Mouse (Mus musculus) midbrain, embryonic 12.5 days (tissue): ENCODE results near the gene E130114P18Rik. TPM values are rescaled to one million over a fixed set of nuclear protein-coding genes. Genes with fewer than 3 reads are reported as not detected.

Source experiments
- ATAC-seq: fragments of 200-750 bp; cut with Nextera tagmentation; 2 replicates; pipeline ENCODE4 v1.8.0; 2017; ENCODE audit warnings: low read depth, moderate TSS enrichment, moderate library complexity; ENCODE audit not compliant: low FRiP score
- H3K27ac ChIP-seq: fragments of 300-500 bp; sonication (generic); replicated peaks from 2 replicates; pipeline ENCODE4 v1.5.1; 2016; ENCODE audit warnings: mild to moderate bottlenecking
- H3K27me3 ChIP-seq: fragments of 300-500 bp; sonication (generic); 2 replicates; pipeline ENCODE4 v1.6.1; 2016; ENCODE audit warnings: mild to moderate bottlenecking
- H3K36me3 ChIP-seq: fragments of 300-500 bp; sonication (generic); 2 replicates; pipeline ENCODE4 v1.6.1; 2016
- H3K4me1 ChIP-seq: fragments of 300-500 bp; sonication (generic); 2 replicates; pipeline ENCODE4 v1.6.1; 2016
- H3K4me2 ChIP-seq: fragments of 300-500 bp; sonication (generic); replicated peaks from 2 replicates; pipeline ENCODE4 v1.6.1; 2016; ENCODE audit warnings: mild to moderate bottlenecking, moderate library complexity
- H3K4me3 ChIP-seq: fragments of 300-500 bp; sonication (generic); 2 replicates; pipeline ENCODE4 v1.5.1; 2016; ENCODE audit warnings: mild to moderate bottlenecking
- H3K9ac ChIP-seq: fragments of 300-500 bp; sonication (generic); replicated peaks from 2 replicates; pipeline ENCODE4 v1.6.1; 2016; ENCODE audit warnings: mild to moderate bottlenecking, moderate library complexity
- H3K9me3 ChIP-seq: fragments of 300-500 bp; sonication (generic); 2 replicates; pipeline ENCODE4 v1.6.1; 2016; ENCODE audit warnings: mild to moderate bottlenecking
- WGBS: fragments of 180-500 bp; shearing (Covaris S2); methylation state at CpG from one replicate; pipeline ENCODE4 v1.1.7; 2016; 5-methylcytosine and 5-hydroxymethylcytosine counted together
- polyA plus RNA-seq: library from polyadenylated mRNA; unstranded; fragments of >200 nt; fragmentation: Nextera tagmentation; extraction: Ambion mirVana; gene quantifications from 2 replicates; pipeline ENCODE4 v1.2.1, GENCODE M21; 2016

E130114P18Rik gene
- polyA plus RNA-seq, 1 experiment from 2014 or later, result 11.5 TPM

DNA sequence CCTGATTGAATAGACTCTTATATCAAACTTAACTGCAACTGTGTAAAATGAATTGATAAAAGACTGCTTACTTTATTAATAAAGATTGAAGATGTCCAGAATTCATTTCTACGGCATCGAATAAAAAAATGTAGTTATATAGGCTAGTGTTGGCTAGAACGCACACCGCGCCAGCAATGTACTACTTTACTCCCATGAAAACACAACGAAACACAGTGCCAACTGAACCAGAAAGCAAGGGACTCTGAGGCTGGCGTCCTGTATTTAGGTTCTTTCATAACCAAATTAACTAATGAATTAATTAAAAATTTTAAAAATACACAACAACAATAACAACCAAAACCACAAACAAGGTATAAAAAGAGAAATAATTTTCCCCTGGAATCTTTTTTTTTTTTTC is 197.0 kb downstream of the E130114P18Rik start:
- peaks cover 22% of the 10 kb centered on the region for H3K4me1 ChIP-seq
- H3K36me3 ChIP-seq, result no peaks in the 10 kb centered on the region
- H3K27ac ChIP-seq, result no peak overlapping the region
- WGBS, result 75% methylated on average over 7 of the region's 7 CpGs
- no peak overlapping the region for H3K4me3 ChIP-seq
- ATAC-seq, result no peak
- 0 out of 2 replicates have a peak overlapping the region, but pooled peaks have one; percentile 32 for H3K4me2 ChIP-seq
- no peaks in the 10 kb centered on the region for H3K9me3 ChIP-seq
- peaks cover 5% of the 10 kb centered on the region; the same call in 1 of the 2 replicates for H3K27me3 ChIP-seq
- no peak overlapping the region for H3K9ac ChIP-seq

- Histone ChIP-seq H3K9ac (no peak overlapping the region), H3K4me1 (peaks cover 18% of the 10 kb centered on the region), H3K27me3 (peaks cover 5% of the 10 kb centered on the region), H3K36me3 (no peaks in the 10 kb centered on the region), H3K9me3 (no peaks in the 10 kb centered on the region), H3K4me2 (no peak overlapping the region), H3K27ac (no peak overlapping the region), H3K4me3 (no peak overlapping the region)
- 83% methylated on average over 9 of the region's 9 CpGs for WGBS
- no peak for ATAC-seq
Measured at GRCm38 (mm10) chr4:97578571-97579165, 199.2 kb downstream of the E130114P18Rik start.

- H3K4me1 ChIP-seq, result peaks cover 14% of the 10 kb centered on the region
- 72% methylated on average over 5 of the region's 5 CpGs for WGBS
- H3K9me3 ChIP-seq, result no peaks in the 10 kb centered on the region
- H3K27me3 ChIP-seq, result peaks cover 2% of the 10 kb centered on the region
- no peak for ATAC-seq
- no peak overlapping the region for H3K9ac ChIP-seq
- no peak overlapping the region for H3K27ac ChIP-seq
- H3K36me3 ChIP-seq, result no peaks in the 10 kb centered on the region
- H3K4me3 ChIP-seq, result no peak overlapping the region
- H3K4me2 ChIP-seq, result no peak overlapping the region
Measured at GRCm38 (mm10) chr4:97577431-97577830, 200.4 kb downstream of the E130114P18Rik start.

GRCm38 (mm10) chr4:97575447-97575846 is 202.4 kb downstream of the E130114P18Rik start:
- Histone ChIP-seq H3K4me1 (peaks cover 5% of the 10 kb centered on the region; the same call in 1 of the 2 replicates), H3K27me3 (no peaks in the 10 kb centered on the region; the same call in 1 of the 2 replicates), H3K27ac (no peak overlapping the region), H3K36me3 (no peaks in the 10 kb centered on the region), H3K9ac (no peak overlapping the region), H3K9me3 (no peaks in the 10 kb centered on the region), H3K4me2 (no peak overlapping the region), H3K4me3 (no peak overlapping the region)
- 32% methylated on average over 5 of the region's 5 CpGs for WGBS
- no peak for ATAC-seq

DNA sequence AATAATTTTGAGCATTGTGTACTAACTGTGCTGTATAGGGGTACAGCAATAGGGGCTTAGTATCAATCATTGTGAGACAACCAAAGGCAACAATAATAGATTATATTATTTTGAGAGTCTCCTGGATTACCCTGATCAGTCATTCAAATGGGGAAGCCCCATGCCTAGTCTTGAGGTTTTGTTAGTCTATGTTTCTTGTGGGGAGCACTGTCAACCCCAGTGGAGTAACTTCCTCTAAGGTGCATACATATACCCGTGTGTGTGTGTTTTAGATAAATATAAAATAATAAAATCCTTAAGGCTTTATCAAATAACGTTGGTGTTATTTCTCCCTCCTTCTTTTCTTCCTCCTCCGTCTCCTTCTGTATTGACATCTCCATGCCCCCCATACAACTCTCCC is 208.6 kb downstream of the E130114P18Rik start:
- Histone ChIP-seq H3K9ac (no peak overlapping the region), H3K27me3 (no peaks in the 10 kb centered on the region), H3K36me3 (no peaks in the 10 kb centered on the region), H3K27ac (no peak overlapping the region), H3K9me3 (no peaks in the 10 kb centered on the region), H3K4me3 (no peak overlapping the region), H3K4me1 (no peaks in the 10 kb centered on the region), H3K4me2 (no peak overlapping the region)
- no peak for ATAC-seq
- WGBS, result 80% methylated on average over 3 of the region's 3 CpGs

- H3K36me3 ChIP-seq, result no peaks in the 10 kb centered on the region
- no peaks in the 10 kb centered on the region for H3K4me1 ChIP-seq
- 31% methylated on average over 4 of the region's 4 CpGs for WGBS
- H3K9me3 ChIP-seq, result no peaks in the 10 kb centered on the region
- no peak for ATAC-seq
- no peak overlapping the region for H3K4me3 ChIP-seq
- no peak overlapping the region for H3K27ac ChIP-seq
- no peak overlapping the region for H3K4me2 ChIP-seq
- no peak overlapping the region for H3K9ac ChIP-seq
- no peaks in the 10 kb centered on the region for H3K27me3 ChIP-seq
Measured at GRCm38 (mm10) chr4:97564656-97565055, 213.2 kb downstream of the E130114P18Rik start.

DNA sequence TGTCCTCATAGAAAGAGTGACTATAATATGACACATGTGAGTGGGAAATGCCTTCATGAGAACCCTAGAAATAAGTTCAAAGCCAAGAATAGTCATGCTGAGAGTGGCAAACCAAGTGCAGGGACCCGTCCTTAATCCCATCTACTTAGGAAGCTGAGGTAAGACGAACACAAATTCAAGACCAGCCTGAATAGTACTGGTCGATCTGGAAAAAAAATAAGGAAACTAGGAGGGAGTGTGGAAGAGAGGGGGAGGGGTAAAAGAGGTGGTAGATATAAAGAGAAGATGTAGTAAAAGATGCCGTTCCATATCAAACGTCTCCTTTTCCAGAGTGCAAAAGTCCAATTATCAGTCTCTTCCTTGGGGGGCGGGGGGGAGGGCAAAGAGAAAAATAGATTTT is 213.7 kb downstream of the E130114P18Rik start:
- ATAC-seq, result no peak
- no peak overlapping the region for H3K4me3 ChIP-seq
- WGBS, result 77% methylated on average over 6 of the region's 6 CpGs

GRCm38 (mm10) chr4:97557585-97557984 is 220.3 kb downstream of the E130114P18Rik start:
- Histone ChIP-seq H3K9me3 (no peaks in the 10 kb centered on the region), H3K9ac (no peak overlapping the region)
- 62% methylated on average over 2 of the region's 2 CpGs for WGBS

More for the DNA sequence above, 213.7 kb downstream of the E130114P18Rik start:
- Histone ChIP-seq H3K4me1 (no peaks in the 10 kb centered on the region), H3K27me3 (no peaks in the 10 kb centered on the region), H3K36me3 (no peaks in the 10 kb centered on the region), H3K9ac (no peak overlapping the region), H3K4me2 (no peak overlapping the region), H3K9me3 (no peaks in the 10 kb centered on the region), H3K27ac (no peak overlapping the region)

DNA sequence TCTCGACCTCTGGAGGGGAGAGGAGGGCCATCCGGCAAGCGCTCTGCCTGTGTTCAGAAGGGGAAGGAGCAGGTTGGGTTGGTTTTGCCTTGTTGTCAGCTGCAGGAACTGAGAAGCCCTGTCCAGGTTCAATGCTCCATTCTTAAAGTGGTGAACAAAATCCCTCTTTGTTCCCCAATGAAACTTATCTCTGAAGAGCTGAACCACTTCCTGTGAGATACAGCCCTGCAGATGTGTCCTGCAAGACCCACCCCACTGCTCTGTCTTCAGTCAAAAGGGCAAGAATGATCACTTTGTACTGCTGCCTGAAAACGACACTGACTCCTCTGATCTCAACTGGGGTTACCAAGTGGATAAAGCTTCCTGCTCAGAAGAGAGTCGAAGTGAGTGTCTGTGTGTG is 233.9 kb downstream of the E130114P18Rik start:
- H3K27me3 ChIP-seq, result no peaks in the 10 kb centered on the region
- ATAC-seq, result no peak
- no peaks in the 10 kb centered on the region for H3K36me3 ChIP-seq
- 54% methylated on average over 5 of the region's 5 CpGs for WGBS
- H3K4me3 ChIP-seq, result no peak overlapping the region
- H3K27ac ChIP-seq, result no peak overlapping the region
- no peak overlapping the region for H3K9ac ChIP-seq
- H3K9me3 ChIP-seq, result peaks cover 3% of the 10 kb centered on the region; the same call in 1 of the 2 replicates
- no peak overlapping the region for H3K4me2 ChIP-seq
- no peaks in the 10 kb centered on the region for H3K4me1 ChIP-seq

More at GRCm38 (mm10) chr4:97557585-97557984, 220.3 kb downstream of the E130114P18Rik start:
- no peak overlapping the region for H3K27ac ChIP-seq
- H3K4me1 ChIP-seq, result no peaks in the 10 kb centered on the region
- H3K4me3 ChIP-seq, result no peak overlapping the region
- H3K4me2 ChIP-seq, result no peak overlapping the region
- no peaks in the 10 kb centered on the region for H3K27me3 ChIP-seq
- no peaks in the 10 kb centered on the region for H3K36me3 ChIP-seq
- ATAC-seq, result no peak

DNA sequence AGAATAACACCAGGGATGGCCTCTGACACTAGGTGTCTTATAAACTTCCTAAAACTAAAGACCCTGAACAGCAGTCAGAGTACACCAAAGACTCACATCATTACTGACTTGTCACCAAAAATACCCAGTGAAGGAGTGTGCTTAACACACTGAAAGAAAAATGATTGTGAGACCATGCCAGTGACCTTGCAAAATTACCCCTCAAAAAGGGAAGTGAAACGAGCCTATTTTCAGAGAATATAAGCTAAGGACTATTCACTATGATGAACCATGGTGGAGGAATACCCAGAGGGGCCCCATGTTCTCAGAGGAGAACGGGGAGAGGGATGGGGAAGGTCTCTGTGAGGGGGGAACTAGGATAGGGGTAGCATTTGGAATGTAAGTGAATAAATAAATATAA is 245.8 kb downstream of the E130114P18Rik start:
- Histone ChIP-seq H3K4me1 (no peaks in the 10 kb centered on the region), H3K4me3 (no peak overlapping the region), H3K9me3 (no peaks in the 10 kb centered on the region), H3K4me2 (no peak overlapping the region), H3K36me3 (no peaks in the 10 kb centered on the region), H3K27me3 (no peaks in the 10 kb centered on the region), H3K27ac (no peak overlapping the region), H3K9ac (no peak overlapping the region)
- ATAC-seq, result no peak
- WGBS, result 65% methylated on average over 2 of the region's 2 CpGs

DNA sequence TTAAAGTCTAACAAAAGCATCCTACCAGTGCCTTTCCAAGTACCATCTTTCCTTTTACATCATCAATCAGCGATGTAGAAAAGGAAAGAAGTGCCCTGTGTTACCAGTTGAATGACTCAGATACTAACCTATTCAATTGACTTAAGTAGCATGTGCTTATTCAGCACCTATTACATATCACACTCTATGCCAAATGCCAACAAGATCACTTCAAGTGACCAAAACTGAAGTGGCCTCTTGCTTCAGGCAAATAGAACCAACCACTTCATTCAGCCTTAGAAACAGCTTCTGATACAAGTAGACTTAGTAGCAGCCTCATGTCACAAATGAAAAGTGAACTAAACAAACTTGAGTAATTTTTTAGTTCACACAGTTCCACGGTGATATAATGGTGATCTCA is 249.4 kb downstream of the E130114P18Rik start:
- H3K4me1 ChIP-seq, result no peaks in the 10 kb centered on the region
- no peaks in the 10 kb centered on the region for H3K36me3 ChIP-seq
- no peak overlapping the region for H3K4me2 ChIP-seq
- H3K9ac ChIP-seq, result no peak overlapping the region
- no peak for ATAC-seq
- H3K4me3 ChIP-seq, result no peak overlapping the region
- no peaks in the 10 kb centered on the region for H3K27me3 ChIP-seq
- no peak overlapping the region for H3K27ac ChIP-seq
- H3K9me3 ChIP-seq, result no peaks in the 10 kb centered on the region
- 79% methylated on average over 2 of the region's 2 CpGs for WGBS
